Mouse (Mus musculus) gastrocnemius, adult 8-10 months (tissue): Measurements from ENCODE around the gene Fancl. TPM values are rescaled to one million over a fixed set of nuclear protein-coding genes. Genes with fewer than 3 reads are reported as not detected.

Source experiments
- DNase-seq, 2 experiments: peaks; one replicate each; pipeline ENCODE4 v3.0.0; 2022; ENCODE audit warnings: low spot score in 2 of 2
- total RNA-seq, 4 experiments: library from RNA; stranded (reverse); gene quantifications; 2 replicates each; pipeline ENCODE4 v1.2.4; 2022

The Fancl gene
- total RNA-seq, 4 experiments from 2014 or later = 3.9 to 6.5 (median 4.5) TPM

GRCm38 (mm10) chr11:26489761-26490466 is 104.0 kb downstream of the Fancl start:
- DNase-seq = peak in 1 of 2 experiments; percentile 10

DNA sequence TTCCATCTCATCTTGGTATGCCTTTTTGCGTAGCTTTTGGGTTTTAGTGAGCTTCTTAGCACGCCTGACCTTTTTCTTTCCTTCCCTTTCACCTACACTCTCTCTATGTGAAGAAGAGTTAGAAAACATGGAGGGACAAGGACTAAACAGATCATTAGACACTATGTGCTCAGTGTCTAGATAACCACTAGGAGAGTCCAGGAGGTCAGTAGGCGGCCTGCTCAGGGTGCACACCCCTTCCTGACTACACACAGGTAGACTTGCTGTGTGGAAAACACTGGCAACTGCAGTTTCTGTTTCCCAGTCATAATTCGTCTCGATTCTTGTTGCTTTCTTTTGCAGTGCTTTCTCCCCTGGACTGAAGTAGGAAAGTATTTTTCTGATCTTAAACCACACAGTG is 110.0 kb downstream of the Fancl start:
- no peak for DNase-seq

DNA sequence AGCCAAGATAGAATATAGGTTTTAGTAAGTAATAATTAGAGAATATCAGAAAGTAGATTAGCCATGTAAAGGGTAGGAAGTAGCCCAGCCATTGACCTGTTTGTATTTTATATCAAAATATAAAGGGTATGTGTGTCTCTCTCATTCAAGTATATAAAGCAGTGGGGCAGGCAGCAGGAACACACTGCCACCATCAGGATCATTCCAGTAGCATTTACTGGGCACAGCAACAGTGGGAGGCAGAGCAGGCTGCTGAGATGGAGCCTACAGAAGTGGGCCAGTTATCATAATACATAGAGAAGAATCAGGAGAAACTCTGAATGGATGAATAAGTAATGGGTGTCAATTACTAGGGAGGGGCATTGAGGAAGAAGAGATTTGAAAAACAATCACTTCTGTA is 127.7 kb downstream of the Fancl start:
- DNase-seq = no peak

- DNase-seq = no peak
Observed at GRCm38 (mm10) chr11:26516086-26516485, 130.2 kb downstream of the Fancl start.

- no peak for DNase-seq
Observed at GRCm38 (mm10) chr11:26518991-26519390, 133.1 kb downstream of the Fancl start.

Other genes starting within 250 kb of the Fancl start
- gene 5730522E02Rik, start 175.4 kb upstream of the Fancl start, total RNA-seq = not detected
- gene Gm6899, start 207.1 kb downstream of the Fancl start, total RNA-seq = not detected
- gene Vrk2, start 207.9 kb downstream of the Fancl start, total RNA-seq = 1 to 10 TPM; 3.6 to 7.0 (median 6.4) TPM